Mouse (Mus musculus) left cerebral cortex, adult 11 months (tissue): ENCODE results near the gene Mia2.

Experiments
- DNase-seq: peaks from one replicate; pipeline ENCODE4 v3.0.0; 2022; ENCODE audit warnings: low spot score

The Mia2 gene

GRCm38 (mm10) chr12:59166557-59166956, 71.0 kb downstream of the Mia2 start:
- no peak for DNase-seq

GRCm38 (mm10) chr12:59169935-59170334, 74.3 kb downstream of the Mia2 start:
- DNase-seq, result no peak

- DNase-seq, result no peak
Observed at GRCm38 (mm10) chr12:59177814-59178213, 82.2 kb downstream of the Mia2 start.

- DNase-seq, result no peak
Observed at GRCm38 (mm10) chr12:59188086-59188682, 92.6 kb downstream of the Mia2 start.

GRCm38 (mm10) chr12:59193637-59194036, 98.0 kb downstream of the Mia2 start:
- DNase-seq, result no peak

GRCm38 (mm10) chr12:59194341-59195003, 98.9 kb downstream of the Mia2 start:
- DNase-seq, result no peak

GRCm38 (mm10) chr12:59195065-59195464, 99.5 kb downstream of the Mia2 start:
- DNase-seq, result no peak

- no peak for DNase-seq
Observed at GRCm38 (mm10) chr12:59195941-59196340, 100.3 kb downstream of the Mia2 start.

GRCm38 (mm10) chr12:59198750-59199149, 103.2 kb downstream of the Mia2 start:
- DNase-seq, result no peak

- DNase-seq, result no peak
Observed at GRCm38 (mm10) chr12:59199361-59199760, 103.8 kb downstream of the Mia2 start.

- DNase-seq, result no peak
Observed at GRCm38 (mm10) chr12:59205571-59205970, 110.0 kb downstream of the Mia2 start.

- no peak for DNase-seq
Observed at GRCm38 (mm10) chr12:59206208-59206999, 110.8 kb downstream of the Mia2 start.

GRCm38 (mm10) chr12:59207000-59207390, 111.4 kb downstream of the Mia2 start:
- no peak for DNase-seq

GRCm38 (mm10) chr12:59207814-59208213, 112.2 kb downstream of the Mia2 start:
- DNase-seq, result no peak

- no peak for DNase-seq
Observed at GRCm38 (mm10) chr12:59216176-59216575, 120.6 kb downstream of the Mia2 start.

GRCm38 (mm10) chr12:59216676-59217266, 121.2 kb downstream of the Mia2 start:
- DNase-seq, result no peak

GRCm38 (mm10) chr12:59217331-59217730, 121.7 kb downstream of the Mia2 start:
- DNase-seq, result no peak

- DNase-seq, result peak; percentile 36
Observed at GRCm38 (mm10) chr12:59218640-59219321, 123.2 kb downstream of the Mia2 start.

GRCm38 (mm10) chr12:59219325-59220225, 124.0 kb downstream of the Mia2 start, which contains the start of gene Fbxo33:
TSS of gene Fbxo33 (minus strand) at chr12:59219725.
- peak; percentile 96 for DNase-seq

- DNase-seq, result peak; percentile 57
Observed at GRCm38 (mm10) chr12:59228401-59228800, 132.8 kb downstream of the Mia2 start.

- DNase-seq, result no peak
Observed at GRCm38 (mm10) chr12:59238434-59238833, 142.8 kb downstream of the Mia2 start.
